Mouse (Mus musculus) C2C12 (cell line): Measurements from ENCODE around the gene Cdh20. TPM values are rescaled to one million over a fixed set of nuclear protein-coding genes. Genes with fewer than 3 reads are reported as not detected.

ENCODE experiments used
- H3K27me3 ChIP-seq: one replicate; pipeline ENCODE4 v1.6.1; 2011; ENCODE audit not compliant: control insufficient read depth, insufficient read depth, insufficient read length
- H3K36me3 ChIP-seq: one replicate; pipeline ENCODE4 v1.6.1; 2011; ENCODE audit not compliant: control insufficient read depth, insufficient read depth
- H3K4me3 ChIP-seq: one replicate; pipeline ENCODE4 v1.5.1; 2011; ENCODE audit warnings: mild to moderate bottlenecking, control low read depth; ENCODE audit not compliant: poor library complexity, insufficient read depth, severe bottlenecking
- H3K79me2 ChIP-seq: one replicate; pipeline ENCODE4 v1.6.1; 2011; ENCODE audit not compliant: control insufficient read depth, insufficient read depth
- H3K79me3 ChIP-seq: one replicate; pipeline ENCODE4 v1.6.1; 2011; ENCODE audit warnings: low read depth, control low read depth
- H3ac ChIP-seq: one replicate; pipeline ENCODE3; 2011; ENCODE audit warnings: low read depth; ENCODE audit not compliant: control insufficient read depth, insufficient read length
- CEBPB ChIP-seq: IDR thresholded peaks from one replicate; pipeline ENCODE4 v1.6.1; 2011; ENCODE audit warnings: low read depth, mild to moderate bottlenecking, control low read depth, moderate library complexity
- CTCF ChIP-seq: IDR thresholded peaks from one replicate; pipeline ENCODE4 v1.5.1; 2011; ENCODE audit not compliant: control insufficient read depth, insufficient read depth, insufficient read length
- FOSL1 ChIP-seq: IDR thresholded peaks from one replicate; pipeline ENCODE4 v1.8.0; 2011; ENCODE audit warnings: mild to moderate bottlenecking, low read length; ENCODE audit not compliant: poor library complexity, insufficient read depth, severe bottlenecking
- MAX ChIP-seq: IDR thresholded peaks from one replicate; pipeline ENCODE4 v1.6.1; 2011; ENCODE audit warnings: mild to moderate bottlenecking, control low read depth
- MYOD1 ChIP-seq: IDR thresholded peaks from one replicate; pipeline ENCODE4 v1.6.1; 2011; ENCODE audit warnings: low read depth; ENCODE audit not compliant: control insufficient read depth, insufficient read length
- MYOG ChIP-seq: IDR thresholded peaks from one replicate; pipeline ENCODE4 v1.6.1; 2011; ENCODE audit not compliant: control insufficient read depth, insufficient read length; ENCODE audit errors: extremely low read depth
- USF1 ChIP-seq: IDR thresholded peaks from one replicate; pipeline ENCODE4 v1.6.1; 2011; ENCODE audit warnings: low read depth, mild to moderate bottlenecking, control low read depth, moderate library complexity
- long read RNA-seq, 2 experiments: library from polyadenylated mRNA; unstranded; transcript quantifications; one replicate each; pipeline ENCODE4 v2.0.0; 2019 to 2020
- polyA plus RNA-seq: library from polyadenylated mRNA; unstranded; fragments of >200 nt; fragmentation: generic; extraction: Trizol; gene quantifications from one replicate; pipeline ENCODE4 v1.2.1, GENCODE M21; 2012; ENCODE audit warnings: missing spikeins

Cdh20 gene
- polyA plus RNA-seq: not detected
- long read RNA-seq, experiment 1: 0 reads
- long read RNA-seq, experiment 2: 0 reads

- Histone ChIP-seq H3K79me3 (no peaks in the 10 kb centered on the region), H3K36me3 (no peaks in the 10 kb centered on the region), H3K79me2 (no peaks in the 10 kb centered on the region), H3K27me3 (no peaks in the 10 kb centered on the region), H3K4me3 (no peak within 1 kb of the TSS), H3ac (no peak within 1 kb of the TSS)
- TF ChIP-seq CEBPB (no peak), MAX (no peak), CTCF (no peak), USF1 (no peak), MYOD1 (no peak), FOSL1 (no peak), MYOG (no peak)
Observed at GRCm38 (mm10) chr1:104768371-104769249, at the start of gene Cdh20. Cdh20 (plus strand) TSS chr1:104768529.

GRCm38 (mm10) chr1:104746816-104747215 lies 21.5 kb upstream of the Cdh20 start:
- Histone ChIP-seq H3K4me3 (no peak overlapping the region), H3K27me3 (no peaks in the 10 kb centered on the region), H3K36me3 (no peaks in the 10 kb centered on the region), H3ac (no peak overlapping the region), H3K79me2 (no peaks in the 10 kb centered on the region), H3K79me3 (no peaks in the 10 kb centered on the region)
- TF ChIP-seq FOSL1 (no peak), CTCF (no peak), USF1 (no peak)

GRCm38 (mm10) chr1:104747438-104747837 lies 20.9 kb upstream of the Cdh20 start:
- Histone ChIP-seq H3K79me3 (no peaks in the 10 kb centered on the region), H3K79me2 (no peaks in the 10 kb centered on the region), H3K4me3 (no peak overlapping the region), H3K27me3 (no peaks in the 10 kb centered on the region), H3ac (no peak overlapping the region), H3K36me3 (no peaks in the 10 kb centered on the region)
- TF ChIP-seq CEBPB (no peak), MYOG (no peak), USF1 (no peak), MAX (no peak), CTCF (no peak), MYOD1 (no peak), FOSL1 (no peak)

GRCm38 (mm10) chr1:104754483-104754882 lies 13.8 kb upstream of the Cdh20 start:
- Histone ChIP-seq H3K27me3 (no peaks in the 10 kb centered on the region), H3K4me3 (no peak overlapping the region), H3K79me2 (no peaks in the 10 kb centered on the region), H3K36me3 (no peaks in the 10 kb centered on the region), H3K79me3 (no peaks in the 10 kb centered on the region), H3ac (no peak overlapping the region)
- TF ChIP-seq MYOD1: no peak
- no peak for TF ChIP-seq MAX
- TF ChIP-seq CEBPB: no peak
- TF ChIP-seq FOSL1: no peak
- no peak for TF ChIP-seq USF1
- no peak for TF ChIP-seq CTCF
- TF ChIP-seq MYOG: no peak

GRCm38 (mm10) chr1:104755896-104756295 lies 12.4 kb upstream of the Cdh20 start:
- no peak for TF ChIP-seq MYOD1
- no peak for TF ChIP-seq MAX
- TF ChIP-seq MYOG: no peak
- TF ChIP-seq USF1: no peak
- TF ChIP-seq FOSL1: no peak
- TF ChIP-seq CEBPB: no peak
- no peak for TF ChIP-seq CTCF
- H3K36me3 ChIP-seq: no peaks in the 10 kb centered on the region

GRCm38 (mm10) chr1:104769250-104769607 lies 900 bp downstream of the Cdh20 start:
- Histone ChIP-seq H3K4me3 (no peak overlapping the region), H3K27me3 (no peaks in the 10 kb centered on the region), H3K79me3 (no peaks in the 10 kb centered on the region), H3K79me2 (no peaks in the 10 kb centered on the region), H3ac (no peak overlapping the region), H3K36me3 (no peaks in the 10 kb centered on the region)
- TF ChIP-seq FOSL1: no peak
- TF ChIP-seq CEBPB: no peak
- TF ChIP-seq CTCF: no peak
- no peak for TF ChIP-seq USF1
- TF ChIP-seq MAX: no peak
- TF ChIP-seq MYOG: no peak
- TF ChIP-seq MYOD1: no peak

More at GRCm38 (mm10) chr1:104755896-104756295, 12.4 kb upstream of the Cdh20 start:
- Histone ChIP-seq H3K79me2 (no peaks in the 10 kb centered on the region), H3ac (no peak overlapping the region), H3K79me3 (no peaks in the 10 kb centered on the region), H3K27me3 (no peaks in the 10 kb centered on the region), H3K4me3 (no peak overlapping the region)
